Comparison of ENCODE assay signal across 14 mouse cellular contexts in the genomic region with DNA sequence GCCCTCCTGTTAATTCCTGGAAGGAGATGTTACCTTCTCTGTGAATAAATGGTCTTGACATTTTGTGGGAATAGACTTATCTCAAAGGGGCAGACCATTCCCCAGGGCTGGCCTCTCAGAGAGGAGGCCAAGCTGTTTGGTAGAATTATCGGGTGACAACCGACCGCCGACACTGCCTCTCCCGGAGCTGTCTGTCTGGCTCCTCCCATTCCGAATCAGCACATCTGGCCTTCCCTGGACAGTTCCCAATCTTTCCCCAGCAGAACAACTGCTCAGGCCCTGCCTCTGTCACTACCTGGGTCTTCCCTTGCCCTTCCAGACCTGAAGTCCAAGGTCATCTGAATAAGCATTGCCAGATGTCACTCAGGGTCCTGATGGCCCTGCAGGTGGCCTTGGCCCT.
"Had no signal": no experiment of that assay in that cellular context is flagged by ENCODE, and none has a peak within 500 bp of the region (broad histone marks: within the 10 kb centered on the region; RNA-seq: fewer than 3 reads in every experiment).

No protein-coding gene starts in this region.

- H3K9ac ChIP-seq: limb, embryonic 12.5 days; midbrain, embryonic 15.5 days; neural tube, embryonic 12.5 days had no signal

- ATAC-seq: midbrain, embryonic 15.5 days had no signal

- DNase-seq: kidney, adult 11 months; kidney, adult 9 months; kidney, postnatal 36 days; layer of hippocampus, adult 9-11 months; layer of hippocampus, postnatal 36 days; thymus, postnatal 14 days had no signal

- H3K4me3 ChIP-seq: limb, embryonic 12.5 days; megakaryocyte, embryonic 14.5 days; midbrain, embryonic 15.5 days; neural tube, embryonic 12.5 days had no signal

- H3K36me3 ChIP-seq: limb, embryonic 12.5 days; midbrain, embryonic 15.5 days; neural tube, embryonic 12.5 days had no signal

- H3K9me3 ChIP-seq: limb, embryonic 12.5 days; midbrain, embryonic 15.5 days; neural tube, embryonic 12.5 days had no signal

- H3K27ac ChIP-seq: kidney, postnatal 0 days; limb, embryonic 12.5 days; macrophage; midbrain, embryonic 15.5 days; neural tube, embryonic 12.5 days; stomach, postnatal 0 days had no signal

- H3K4me2 ChIP-seq: limb, embryonic 12.5 days; midbrain, embryonic 11.5 days; midbrain, embryonic 15.5 days; neural tube, embryonic 12.5 days had no signal

- H3K27me3 ChIP-seq: midbrain, embryonic 15.5 days had no signal
